Mouse (Mus musculus): ENCODE data around the gene Cby1.

Cby1 gene

DNA sequence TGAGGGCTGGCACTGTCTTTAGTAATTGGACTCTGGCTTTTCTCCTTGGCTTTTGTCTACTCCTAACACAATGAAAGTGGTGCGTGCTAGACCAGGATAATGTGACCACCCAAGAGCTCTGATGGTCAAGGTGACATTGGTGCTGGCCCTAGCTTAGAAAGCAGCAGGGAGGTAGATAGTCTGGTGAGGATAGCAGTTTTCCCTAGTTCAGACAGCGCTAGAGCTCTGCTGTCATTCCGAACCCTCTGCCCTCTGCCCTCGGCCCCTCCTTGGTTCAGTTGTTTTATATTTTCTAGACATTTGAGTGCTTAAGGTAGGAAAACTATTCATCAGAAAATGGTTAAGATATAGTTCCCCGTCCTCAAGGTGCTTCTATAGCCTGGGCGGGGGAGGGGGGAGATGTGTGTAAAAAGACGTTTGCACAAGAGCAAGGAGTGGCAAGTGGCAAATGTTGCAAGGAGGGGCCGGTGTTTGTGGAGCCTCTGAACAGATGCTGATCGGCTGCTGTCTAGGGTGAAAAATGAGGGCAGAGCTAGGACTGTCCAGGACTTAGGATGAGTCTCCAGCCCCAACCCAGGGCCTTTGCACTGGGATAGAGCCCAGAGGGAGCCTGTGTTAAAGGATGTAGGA, 38.7 kb downstream of the Cby1 start:
- DNase-seq (ENCODE audit: low read depth, low spot score) = no peak

DNA sequence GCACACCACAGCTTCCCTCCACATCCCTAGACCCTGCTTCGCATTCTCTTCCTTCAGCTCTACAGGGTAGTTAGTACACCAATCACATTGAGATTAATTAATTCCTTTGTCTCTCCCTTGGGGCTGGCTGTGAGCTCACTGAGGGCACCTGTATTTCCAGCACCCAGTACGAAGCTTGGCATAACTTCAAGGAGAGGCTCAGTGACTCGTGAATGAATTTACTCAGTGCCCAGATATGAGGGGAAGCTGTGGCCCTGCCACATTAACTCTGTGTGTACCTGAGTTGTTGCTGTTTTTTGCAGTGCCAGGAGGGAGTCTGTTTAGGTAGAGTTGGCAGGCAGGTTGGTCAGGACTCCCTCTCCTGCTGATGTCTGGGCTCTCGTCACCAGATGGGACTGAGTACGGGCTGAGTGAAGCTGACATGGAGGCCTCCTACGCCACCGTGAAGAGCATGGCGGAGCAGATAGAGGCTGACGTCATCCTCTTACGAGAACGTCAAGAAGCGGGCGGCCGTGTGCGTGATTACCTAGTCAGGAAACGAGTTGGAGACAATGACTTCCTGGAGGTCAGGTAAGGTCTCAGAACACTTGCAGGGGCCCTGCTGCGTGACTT, 47.7 kb downstream of the Cby1 start:
- DNase-seq (ENCODE audit: low read depth, low spot score) = no peak

DNA sequence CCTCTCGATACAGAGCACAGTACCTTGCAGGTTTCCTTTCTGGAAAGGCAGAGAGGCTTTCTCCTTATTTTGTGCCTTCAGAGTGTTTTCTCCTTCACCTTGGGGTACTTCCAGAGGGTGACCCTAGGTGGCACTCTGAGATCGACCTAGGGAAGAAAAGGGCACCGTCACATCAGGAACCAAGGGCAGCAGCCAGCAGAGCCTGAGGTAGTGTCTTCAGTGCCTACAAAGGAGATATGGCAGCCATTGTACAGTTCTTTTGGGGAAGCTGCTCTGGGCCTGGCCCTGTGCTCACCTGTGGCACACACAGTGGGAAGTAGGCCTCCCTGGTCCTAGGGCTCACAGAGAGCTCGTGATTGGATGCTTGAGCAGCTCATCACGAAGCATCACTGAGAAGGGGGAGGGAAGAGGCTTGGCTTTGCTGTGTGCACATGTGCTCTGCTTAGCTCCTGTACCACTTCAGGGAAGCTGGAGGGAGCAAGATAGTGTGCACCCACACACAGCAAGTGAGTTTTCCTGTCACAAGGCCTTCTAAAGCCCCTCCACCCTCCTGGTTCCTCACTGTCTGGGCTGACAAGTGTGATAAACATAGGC, 49.3 kb downstream of the Cby1 start:
- no peak for DNase-seq (ENCODE audit: low read depth, low spot score)

DNA sequence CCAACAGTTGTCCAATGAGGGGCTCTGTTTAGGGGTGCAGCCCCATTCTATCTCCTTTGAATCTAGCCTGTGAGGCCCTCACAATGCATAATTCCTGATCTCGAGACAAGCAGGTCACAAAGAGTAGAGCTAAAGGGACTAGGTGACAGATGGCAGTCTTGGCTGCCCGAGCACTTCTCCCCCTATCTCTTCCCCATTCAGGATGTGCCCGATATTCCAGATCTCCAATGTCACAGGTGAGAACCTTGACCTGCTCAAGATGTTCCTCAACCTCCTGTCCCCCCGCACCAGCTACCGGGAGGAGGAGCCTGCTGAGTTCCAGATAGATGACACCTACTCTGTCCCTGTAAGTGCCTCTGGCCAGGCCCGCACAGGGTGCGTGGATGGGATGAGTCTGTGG, 56.6 kb downstream of the Cby1 start:
- no peak for DNase-seq (ENCODE audit: low read depth, low spot score)

DNA sequence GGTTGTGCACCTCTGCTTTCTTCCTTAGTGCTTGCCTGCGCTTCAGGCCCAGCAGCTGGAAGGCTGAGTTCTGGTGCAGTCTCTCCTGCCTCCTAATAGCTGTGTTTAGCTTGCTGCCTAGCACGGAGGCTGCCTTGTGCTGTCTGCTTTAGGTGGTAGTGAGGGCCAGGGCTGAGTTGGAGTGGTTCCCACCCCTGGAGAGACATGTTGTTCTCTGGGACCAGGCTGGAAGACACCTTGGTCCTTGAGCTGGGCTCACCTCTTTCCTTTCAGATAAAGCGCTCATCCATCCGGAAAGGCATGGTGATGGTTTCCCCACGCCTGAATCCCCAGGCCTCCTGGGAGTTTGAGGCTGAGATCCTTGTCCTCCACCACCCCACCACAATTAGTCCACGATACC, 57.7 kb downstream of the Cby1 start:
- no peak for DNase-seq (ENCODE audit: low read depth, low spot score)
